Mouse (Mus musculus) liver, adult 2 months (tissue): Measurements from ENCODE around the gene Cdc40. TPM values are rescaled to one million over a fixed set of nuclear protein-coding genes. Genes with fewer than 3 reads are reported as not detected.

Experiments
- DNase-seq: peaks from one replicate; pipeline ENCODE4 v3.0.0-alpha.2; 2011; ENCODE audit warnings: low read depth, low spot score; ENCODE audit errors: extremely low read depth
- H3K27ac ChIP-seq: fragments of 200-500 bp; replicated peaks from 2 replicates; pipeline ENCODE4 v1.5.1; 2012; ENCODE audit warnings: low read depth, mild to moderate bottlenecking, control low read depth, inconsistent platforms, low read length; ENCODE audit not compliant: insufficient read depth
- H3K27me3 ChIP-seq: fragments of 200-500 bp; 2 replicates; pipeline ENCODE4 v1.6.1; 2012; ENCODE audit warnings: mild to moderate bottlenecking, moderate library complexity, low read length, inconsistent platforms; ENCODE audit not compliant: control insufficient read depth, insufficient read depth
- H3K36me3 ChIP-seq: fragments of 200-500 bp; 2 replicates; pipeline ENCODE4 v1.6.1; 2012; ENCODE audit warnings: low read length, inconsistent platforms; ENCODE audit not compliant: control insufficient read depth, insufficient read depth
- H3K4me1 ChIP-seq: fragments of 200-500 bp; 2 replicates; pipeline ENCODE4 v1.6.1; 2011; ENCODE audit warnings: low read length; ENCODE audit not compliant: control insufficient read depth, insufficient read depth
- H3K4me3 ChIP-seq: fragments of 200-500 bp; 2 replicates; pipeline ENCODE4 v1.5.1; 2011; ENCODE audit warnings: low read depth, mild to moderate bottlenecking, control low read depth, low read length, moderate library complexity; ENCODE audit not compliant: insufficient read depth
- H3K79me2 ChIP-seq: fragments of 200-500 bp; 2 replicates; pipeline ENCODE4 v1.6.1; 2012; ENCODE audit warnings: inconsistent platforms, mild to moderate bottlenecking, low read length, moderate library complexity; ENCODE audit not compliant: control insufficient read depth, insufficient read depth
- H3K9ac ChIP-seq: fragments of 200-500 bp; 2 replicates; pipeline ENCODE4 v1.6.1; 2012; ENCODE audit warnings: low read depth, mild to moderate bottlenecking, control low read depth, inconsistent platforms, low read length
- CTCF ChIP-seq: fragments of 200-500 bp; IDR thresholded peaks from 2 replicates; pipeline ENCODE4 v1.5.1; 2011; ENCODE audit warnings: low read depth, low read length, control low read depth
- POLR2A ChIP-seq: fragments of 200-500 bp; IDR thresholded peaks from 2 replicates; pipeline ENCODE4 v1.6.1; 2011; ENCODE audit warnings: low read length, control low read depth; ENCODE audit not compliant: insufficient read depth; ENCODE audit errors: extremely low read depth
- WGBS: fragments of 180-500 bp; shearing (Covaris S2); methylation state at CpG from one replicate; pipeline ENCODE4 v1.1.7; 2018; 5-methylcytosine and 5-hydroxymethylcytosine counted together
- polyA plus RNA-seq: library from polyadenylated mRNA; depleted of rRNA; stranded (reverse); fragments of >200 nt; gene quantifications from 2 replicates; pipeline ENCODE4 v1.2.3, GENCODE M21; 2012; rRNA removed
- total RNA-seq: library from RNA; depleted of rRNA; stranded (reverse); fragments of >200 nt; gene quantifications from 2 replicates; pipeline ENCODE4 v1.2.3, GENCODE M21; 2014; rRNA removed

The Cdc40 gene
- total RNA-seq: 15.9 and 16.1 TPM in 2 replicates
- polyA plus RNA-seq: 11.1 and 12.8 TPM in 2 replicates

DNA sequence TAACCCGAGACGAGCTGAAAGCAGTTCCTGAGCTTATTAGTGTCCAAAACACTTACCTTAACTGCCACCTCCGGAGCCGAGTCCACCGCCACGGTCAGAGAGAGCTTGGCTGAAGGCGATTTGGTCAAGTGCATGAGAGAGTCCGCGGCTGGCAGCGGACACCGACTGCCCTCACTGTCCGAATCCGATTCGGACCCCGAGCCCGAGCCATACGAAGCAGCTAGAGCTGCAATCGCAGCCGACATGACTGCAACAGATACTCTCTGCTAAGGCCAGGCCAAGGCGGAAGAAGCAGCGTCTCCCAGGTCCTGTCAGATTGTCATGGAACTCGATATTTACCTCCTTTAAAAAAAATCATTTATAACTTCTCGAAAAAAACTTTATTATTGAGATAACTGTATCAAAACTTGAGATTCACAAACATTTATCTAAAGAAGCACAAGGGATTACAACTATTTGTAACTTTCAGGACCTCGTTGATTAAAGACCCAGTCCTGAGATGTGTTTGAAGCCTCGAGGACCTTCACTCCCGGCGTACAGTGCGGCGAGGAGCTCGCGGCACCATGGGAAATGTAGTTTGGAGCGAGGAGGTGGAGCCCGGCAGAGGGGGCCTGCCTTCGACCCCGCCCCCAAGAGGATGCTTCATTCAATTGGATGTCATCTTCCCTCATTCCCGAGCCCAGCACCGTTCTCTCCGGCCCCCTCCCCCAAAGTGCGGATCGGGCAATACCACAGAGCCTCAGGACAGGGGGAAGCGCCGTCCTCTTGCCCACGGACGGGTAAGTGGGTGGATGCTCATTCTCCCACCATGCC, at the start of gene Cdc40, which contains the start of gene Wasf1:
Gene Cdc40 (minus strand): TSS at position 481 of the 813 bp plus-strand sequence.
Gene Wasf1 (plus strand): TSS at position 645 of the 813 bp plus-strand sequence.
- H3K4me3 ChIP-seq: peak within 1 kb of the TSS; percentile 94
- peak within 1 kb of the TSS; percentile 94 for H3K9ac ChIP-seq
- H3K27ac ChIP-seq: peak within 1 kb of the TSS; percentile 98
- H3K27me3 ChIP-seq: no peaks in the 10 kb centered on the region
- H3K79me2 ChIP-seq: peaks cover 27% of the 10 kb centered on the region; the same call in 1 of the 2 replicates
- under 1% methylated on average over 44 of the region's 44 CpGs for whole genome bisulfite sequencing
- H3K36me3 ChIP-seq: no peaks in the 10 kb centered on the region
- peaks cover 9% of the 10 kb centered on the region; the same call in 1 of the 2 replicates for H3K4me1 ChIP-seq
- TF ChIP-seq POLR2A (peak; percentile 73), CTCF (no peak)
- peak; percentile 96 for DNase-seq

- Histone ChIP-seq H3K27ac (no peak overlapping the region), H3K79me2 (no peaks in the 10 kb centered on the region), H3K9ac (no peak overlapping the region), H3K27me3 (no peaks in the 10 kb centered on the region), H3K36me3 (no peaks in the 10 kb centered on the region), H3K4me1 (no peaks in the 10 kb centered on the region), H3K4me3 (no peak overlapping the region)
- no peak for TF ChIP-seq CTCF
- TF ChIP-seq POLR2A: no peak
- DNase-seq: no peak
- 91% methylated on average over 6 of the region's 6 CpGs for WGBS
Observed at GRCm38 (mm10) chr10:40919464-40919863, 36.4 kb upstream of the Cdc40 start.

DNA sequence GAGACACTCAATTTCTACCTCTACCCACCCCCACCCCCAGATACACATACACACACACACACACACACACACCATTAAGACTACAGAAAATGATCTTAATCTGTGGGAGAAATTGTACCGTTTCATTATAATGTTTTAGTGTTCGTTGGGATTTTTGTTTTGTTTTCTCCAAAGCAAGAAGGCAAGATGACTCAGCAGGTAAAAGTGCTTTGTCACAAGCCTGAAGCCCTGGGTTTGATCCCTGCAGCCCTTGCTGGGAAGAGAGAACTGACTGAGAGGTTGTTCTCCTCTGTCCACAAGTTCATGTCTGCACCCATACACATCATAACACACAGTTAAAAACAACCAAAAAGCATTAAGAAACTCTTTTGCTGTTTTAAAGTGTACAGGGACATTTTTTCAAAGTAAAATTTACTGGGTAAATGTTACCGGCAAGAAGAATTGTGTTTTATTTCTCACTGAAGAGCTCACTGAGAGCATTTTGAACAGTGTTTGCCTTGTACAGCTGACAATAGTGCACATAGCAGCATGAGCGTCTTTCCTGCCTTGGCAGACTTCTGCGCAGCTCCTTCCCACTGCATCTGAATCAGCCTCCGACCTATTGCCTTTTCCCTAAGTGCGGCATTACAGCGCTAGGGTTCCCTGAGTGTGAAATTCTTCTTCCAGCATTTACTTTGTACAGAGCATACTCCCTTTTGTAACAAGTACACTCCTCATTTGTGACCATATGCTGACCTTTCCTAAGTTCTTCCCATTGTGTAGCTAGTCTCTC, 35.7 kb upstream of the Cdc40 start:
- TF ChIP-seq CTCF (no peak), POLR2A (no peak)
- Histone ChIP-seq H3K4me1 (no peaks in the 10 kb centered on the region), H3K79me2 (no peaks in the 10 kb centered on the region), H3K36me3 (no peaks in the 10 kb centered on the region), H3K27me3 (no peaks in the 10 kb centered on the region), H3K27ac (no peak overlapping the region), H3K4me3 (no peak overlapping the region), H3K9ac (no peak overlapping the region)
- 92% methylated on average over 8 of the region's 8 CpGs for WGBS
- no peak for DNase-seq

GRCm38 (mm10) chr10:40915240-40915639, 32.1 kb upstream of the Cdc40 start:
- Histone ChIP-seq H3K27ac (no peak overlapping the region), H3K4me3 (no peak overlapping the region), H3K9ac (no peak overlapping the region), H3K36me3 (no peaks in the 10 kb centered on the region), H3K4me1 (no peaks in the 10 kb centered on the region), H3K27me3 (no peaks in the 10 kb centered on the region), H3K79me2 (no peaks in the 10 kb centered on the region)
- WGBS: 50% methylated on average over 2 of the region's 2 CpGs
- DNase-seq: no peak
- TF ChIP-seq POLR2A (no peak), CTCF (no peak)

- H3K9ac ChIP-seq: no peak overlapping the region
- DNase-seq: no peak
- H3K4me3 ChIP-seq: no peak overlapping the region
- H3K79me2 ChIP-seq: no peaks in the 10 kb centered on the region
- WGBS: 95% methylated on average over 2 of the region's 2 CpGs
- no peak for TF ChIP-seq POLR2A
- no peak for TF ChIP-seq CTCF
- H3K27me3 ChIP-seq: no peaks in the 10 kb centered on the region
- H3K4me1 ChIP-seq: no peaks in the 10 kb centered on the region
- no peak overlapping the region for H3K27ac ChIP-seq
- no peaks in the 10 kb centered on the region for H3K36me3 ChIP-seq
Observed at GRCm38 (mm10) chr10:40910811-40911210, 27.7 kb upstream of the Cdc40 start.
